Mouse (Mus musculus) testis, adult 2 months (tissue): ENCODE measurements around the gene Rnf214. TPM values are rescaled to one million over a fixed set of nuclear protein-coding genes. Genes with fewer than 3 reads are reported as not detected.

Experiments
- H3K27ac ChIP-seq: fragments of 200-500 bp; 2 replicates; pipeline ENCODE4 v1.5.1; 2012; ENCODE audit warnings: low read depth, low read length; ENCODE audit not compliant: control insufficient read depth, insufficient read depth
- H3K27me3 ChIP-seq: fragments of 200-500 bp; 2 replicates; pipeline ENCODE4 v1.6.1; 2012; ENCODE audit warnings: mild to moderate bottlenecking, low read length, moderate library complexity; ENCODE audit not compliant: control insufficient read depth, insufficient read depth
- H3K36me3 ChIP-seq: fragments of 200-500 bp; 2 replicates; pipeline ENCODE4 v1.6.1; 2012; ENCODE audit warnings: mild to moderate bottlenecking, low read length; ENCODE audit not compliant: control insufficient read depth, insufficient read depth
- H3K4me1 ChIP-seq: fragments of 200-500 bp; 2 replicates; pipeline ENCODE4 v1.6.1; 2012; ENCODE audit warnings: low read length; ENCODE audit not compliant: control insufficient read depth, insufficient read depth
- H3K4me3 ChIP-seq: fragments of 200-500 bp; 2 replicates; pipeline ENCODE4 v1.5.1; 2012; ENCODE audit warnings: low read depth, mild to moderate bottlenecking, low read length, moderate library complexity, mixed read lengths; ENCODE audit not compliant: control insufficient read depth
- CTCF ChIP-seq: fragments of 200-500 bp; IDR thresholded peaks from 2 replicates; pipeline ENCODE4 v1.5.1; 2012; ENCODE audit warnings: low read depth, mild to moderate bottlenecking, inconsistent platforms, low read length, moderate library complexity; ENCODE audit not compliant: control insufficient read depth, insufficient read depth, insufficient replicate concordance
- POLR2A ChIP-seq: fragments of 200-500 bp; IDR thresholded peaks from 2 replicates; pipeline ENCODE4 v1.6.1; 2012; ENCODE audit warnings: low read depth, mild to moderate bottlenecking, inconsistent platforms, low read length, moderate library complexity; ENCODE audit not compliant: control insufficient read depth
- polyA plus RNA-seq: library from polyadenylated mRNA; depleted of rRNA; stranded (reverse); fragments of >200 nt; gene quantifications from 2 replicates; pipeline ENCODE4 v1.2.3, GENCODE M21; 2012

Rnf214 gene
- polyA plus RNA-seq, 1 experiment, result 22.3 TPM

GRCm38 (mm10) chr9:45932571-45933415 is 26.1 kb upstream of the Rnf214 start:
- Histone ChIP-seq H3K4me1 (peaks cover 5% of the 10 kb centered on the region), H3K27me3 (no peaks in the 10 kb centered on the region), H3K36me3 (peaks cover 7% of the 10 kb centered on the region), H3K27ac (no peak overlapping the region), H3K4me3 (no peak overlapping the region)
- TF ChIP-seq CTCF (no peak), POLR2A (no peak)

GRCm38 (mm10) chr9:45931958-45932357 is 25.2 kb upstream of the Rnf214 start:
- Histone ChIP-seq H3K36me3 (peaks cover 7% of the 10 kb centered on the region), H3K27ac (no peak overlapping the region), H3K4me1 (peaks cover 5% of the 10 kb centered on the region), H3K27me3 (no peaks in the 10 kb centered on the region), H3K4me3 (no peak overlapping the region)
- TF ChIP-seq CTCF (no peak), POLR2A (no peak)

GRCm38 (mm10) chr9:45929285-45929684 is 22.6 kb upstream of the Rnf214 start:
- Histone ChIP-seq H3K4me1 (no peaks in the 10 kb centered on the region), H3K36me3 (peaks cover 7% of the 10 kb centered on the region), H3K27me3 (no peaks in the 10 kb centered on the region), H3K4me3 (no peak overlapping the region), H3K27ac (no peak overlapping the region)
- TF ChIP-seq CTCF (no peak), POLR2A (no peak)

- Histone ChIP-seq H3K27ac (peak overlapping the region; percentile 60; the same call in 1 of the 2 replicates), H3K4me1 (peaks cover 8% of the 10 kb centered on the region), H3K4me3 (no peak overlapping the region), H3K36me3 (peaks cover 14% of the 10 kb centered on the region), H3K27me3 (no peaks in the 10 kb centered on the region)
- TF ChIP-seq POLR2A (no peak), CTCF (no peak)
Observed at GRCm38 (mm10) chr9:45919895-45920294, 13.2 kb upstream of the Rnf214 start.

GRCm38 (mm10) chr9:45917041-45917934 is 10.6 kb upstream of the Rnf214 start:
- TF ChIP-seq POLR2A (no peak), CTCF (no peak)
- Histone ChIP-seq H3K27ac (peak overlapping the region; percentile 49), H3K4me3 (no peak overlapping the region), H3K27me3 (no peaks in the 10 kb centered on the region), H3K4me1 (peaks cover 8% of the 10 kb centered on the region), H3K36me3 (peaks cover 19% of the 10 kb centered on the region)

- Histone ChIP-seq H3K27ac (no peak overlapping the region), H3K36me3 (peaks cover 20% of the 10 kb centered on the region), H3K27me3 (no peaks in the 10 kb centered on the region), H3K4me3 (no peak overlapping the region), H3K4me1 (peaks cover 5% of the 10 kb centered on the region)
- TF ChIP-seq CTCF, result no peak
- no peak for TF ChIP-seq POLR2A
Observed at GRCm38 (mm10) chr9:45915659-45916058, 8.9 kb upstream of the Rnf214 start.

GRCm38 (mm10) chr9:45911673-45912072 is 5.0 kb upstream of the Rnf214 start:
- H3K36me3 ChIP-seq, result peaks cover 16% of the 10 kb centered on the region

More at GRCm38 (mm10) chr9:45911673-45912072, 5.0 kb upstream of the Rnf214 start:
- Histone ChIP-seq H3K4me3 (no peak overlapping the region), H3K27ac (no peak overlapping the region), H3K27me3 (no peaks in the 10 kb centered on the region), H3K4me1 (peaks cover 2% of the 10 kb centered on the region)
- TF ChIP-seq CTCF (peak; percentile 35; the same call in 1 of the 2 replicates), POLR2A (no peak)
